Mouse (Mus musculus): ENCODE data around the gene Mfsd12. TPM values are rescaled to one million over a fixed set of nuclear protein-coding genes. Genes with fewer than 3 reads are reported as not detected.

The Mfsd12 gene
- polyA plus RNA-seq, 1 experiment, result 8.2 TPM

DNA sequence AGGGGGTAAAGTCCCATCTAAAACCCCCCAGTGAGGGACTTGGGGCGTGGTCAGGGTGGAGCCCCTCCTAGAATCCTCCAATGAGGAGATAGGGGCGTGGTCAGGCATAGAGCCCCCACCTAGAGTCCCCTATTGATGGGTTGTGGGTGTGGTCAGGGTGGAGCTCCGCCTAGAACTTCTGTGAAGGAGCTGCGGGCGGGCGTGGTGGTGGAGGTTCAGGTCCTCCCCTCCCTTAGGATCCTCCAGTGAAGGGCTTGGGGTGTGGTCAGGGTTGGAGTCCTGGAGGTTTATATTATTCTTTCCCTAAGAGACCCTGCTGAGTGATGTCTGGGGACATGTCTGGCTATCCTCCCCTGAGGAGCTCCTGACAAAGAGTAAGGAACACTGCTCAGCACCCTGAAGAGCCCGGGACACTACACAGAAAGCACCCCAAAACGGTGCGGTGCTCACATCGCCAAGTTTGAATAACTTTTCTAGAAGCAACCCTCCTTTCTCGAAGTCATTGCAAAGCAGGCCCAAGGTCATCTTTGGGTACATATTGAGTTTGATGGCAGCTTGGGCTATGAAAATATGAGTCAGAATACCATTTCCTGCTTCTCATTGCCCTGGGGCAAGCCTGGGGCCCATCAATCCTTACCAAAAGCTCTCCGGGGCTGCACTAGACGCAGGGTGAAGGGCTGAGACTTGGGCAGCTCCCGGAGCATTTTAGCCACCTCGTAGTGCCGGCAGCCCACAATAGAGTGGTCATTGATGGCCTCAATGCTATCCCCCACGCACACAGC is 16.5 kb upstream of the Mfsd12 start:
- H3K36me3 ChIP-seq (ENCODE audit: control insufficient read depth, insufficient read depth), result peaks cover 1% of the 10 kb centered on the region
- H3K27me3 ChIP-seq (ENCODE audit: control insufficient read depth, insufficient read depth, insufficient read length), result peaks cover 11% of the 10 kb centered on the region
- no peaks in the 10 kb centered on the region for H3K79me3 ChIP-seq (ENCODE audit: low read depth)
- no peak overlapping the region for H3K4me3 ChIP-seq (ENCODE audit: insufficient read depth, poor library complexity, severe bottlenecking)
- TF ChIP-seq MYOG (IDR thresholded peaks at IDR 0.05; ENCODE audit: control insufficient read depth, extremely low read depth, insufficient read length), result no peak
- TF ChIP-seq CTCF (IDR thresholded peaks at IDR 0.05; ENCODE audit: control insufficient read depth, insufficient read depth, insufficient read length), result no peak
- no peak for TF ChIP-seq FOSL1 (IDR thresholded peaks at IDR 0.05; ENCODE audit: insufficient read depth, low read length, poor library complexity, severe bottlenecking)
- no peak overlapping the region for H3ac ChIP-seq (ENCODE audit: control insufficient read depth, insufficient read length, low read depth)
- H3K79me2 ChIP-seq (ENCODE audit: control insufficient read depth, insufficient read depth), result no peaks in the 10 kb centered on the region

DNA sequence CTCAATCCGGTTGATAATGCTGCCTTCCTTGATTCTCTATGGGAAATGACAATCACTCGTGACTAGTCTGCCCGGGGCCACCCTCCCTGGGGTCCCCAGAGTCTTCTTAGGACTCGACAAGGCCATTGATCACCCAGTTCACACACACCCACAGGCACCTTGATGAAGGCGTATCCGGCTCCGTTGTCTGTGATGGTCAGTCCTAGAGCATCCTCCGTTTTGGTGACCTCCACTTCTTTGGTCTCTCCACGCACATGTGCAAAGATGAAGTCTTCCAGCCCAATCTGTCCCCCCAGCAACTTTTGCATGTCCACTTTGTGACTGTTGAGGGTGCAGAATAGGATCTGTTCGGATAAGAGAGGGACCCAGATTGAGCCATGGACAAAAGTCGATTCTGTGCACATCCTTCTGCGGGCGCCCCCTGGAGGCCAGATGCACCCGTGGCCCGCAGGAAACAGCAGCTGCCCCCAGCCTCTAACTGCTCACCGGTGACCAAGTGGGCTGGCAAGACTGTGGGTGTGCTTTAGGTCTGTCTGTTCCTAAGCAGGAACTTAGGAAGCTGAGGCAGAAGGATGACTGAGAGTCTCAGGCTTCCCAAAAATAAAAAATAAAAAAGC is 15.8 kb upstream of the Mfsd12 start:
- Histone ChIP-seq H3K79me2 (ENCODE audit: control insufficient read depth, insufficient read depth) (no peaks in the 10 kb centered on the region), H3K4me3 (ENCODE audit: insufficient read depth, poor library complexity, severe bottlenecking) (no peak overlapping the region), H3K79me3 (ENCODE audit: low read depth) (no peaks in the 10 kb centered on the region), H3K36me3 (ENCODE audit: control insufficient read depth, insufficient read depth) (peaks cover 5% of the 10 kb centered on the region), H3ac (ENCODE audit: control insufficient read depth, insufficient read length, low read depth) (no peak overlapping the region), H3K27me3 (ENCODE audit: control insufficient read depth, insufficient read depth, insufficient read length) (peaks cover 11% of the 10 kb centered on the region)
- TF ChIP-seq USF1 (IDR thresholded peaks at IDR 0.05; ENCODE audit: low read depth), result no peak
- no peak for TF ChIP-seq FOSL1 (IDR thresholded peaks at IDR 0.05; ENCODE audit: insufficient read depth, low read length, poor library complexity, severe bottlenecking)
- TF ChIP-seq MYOG (IDR thresholded peaks at IDR 0.05; ENCODE audit: control insufficient read depth, extremely low read depth, insufficient read length), result no peak
- no peak for TF ChIP-seq MYOD1 (IDR thresholded peaks at IDR 0.05; ENCODE audit: control insufficient read depth, insufficient read length, low read depth)
- TF ChIP-seq CTCF (IDR thresholded peaks at IDR 0.05; ENCODE audit: control insufficient read depth, insufficient read depth, insufficient read length), result peak; percentile 89
- TF ChIP-seq MAX (IDR thresholded peaks at IDR 0.05), result no peak
- TF ChIP-seq CEBPB (IDR thresholded peaks at IDR 0.05; ENCODE audit: low read depth), result no peak

DNA sequence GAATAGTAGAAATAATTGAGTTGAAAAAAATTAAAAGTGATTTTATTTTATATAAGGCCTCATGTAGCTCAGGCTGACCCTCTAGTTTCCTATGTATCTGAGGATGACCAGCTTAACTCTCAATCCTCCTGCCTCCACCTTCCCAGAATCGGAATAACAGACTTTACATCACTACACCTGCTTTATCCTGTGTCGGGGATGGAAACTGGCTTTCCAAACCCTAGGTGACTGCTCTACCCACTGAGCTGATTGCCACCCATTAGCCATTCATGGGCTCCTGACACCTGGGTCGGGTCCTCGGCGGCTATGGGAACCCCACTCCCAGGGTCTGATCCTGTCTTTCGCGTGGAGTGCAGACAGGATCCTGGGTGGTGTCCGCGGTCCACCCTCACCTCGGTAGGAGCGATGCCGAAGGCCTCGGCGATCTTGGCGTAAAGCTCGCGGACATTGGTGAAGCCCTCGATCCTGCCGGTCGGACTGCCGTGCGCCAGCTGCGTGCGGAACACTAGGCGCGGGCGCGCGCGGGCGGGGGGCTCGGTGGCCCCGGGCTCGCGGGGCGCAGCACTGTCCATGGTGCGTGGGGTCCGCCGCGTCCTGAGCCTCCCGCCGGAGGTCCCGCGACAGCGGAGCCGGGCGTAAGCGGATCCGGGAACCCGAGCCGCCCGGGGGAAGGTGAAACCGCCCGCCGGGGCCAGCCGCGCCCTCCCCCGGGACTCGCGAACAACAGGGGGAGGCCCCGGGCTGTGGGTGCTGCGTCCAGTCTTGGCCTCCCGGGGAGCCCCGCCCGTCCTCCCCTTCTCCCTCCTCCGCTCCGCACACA is 14.4 kb upstream of the Mfsd12 start, which contains the start of gene Gipc3:
Gene Gipc3, minus strand, starts transcription at position 581 of the 820 bp plus-strand sequence.
- Histone ChIP-seq H3K79me2 (ENCODE audit: control insufficient read depth, insufficient read depth) (no peaks in the 10 kb centered on the region), H3K36me3 (ENCODE audit: control insufficient read depth, insufficient read depth) (peaks cover 12% of the 10 kb centered on the region), H3K4me3 (ENCODE audit: insufficient read depth, poor library complexity, severe bottlenecking) (no peak within 1 kb of the TSS), H3K27me3 (ENCODE audit: control insufficient read depth, insufficient read depth, insufficient read length) (peaks cover 11% of the 10 kb centered on the region), H3ac (ENCODE audit: control insufficient read depth, insufficient read length, low read depth) (peak within 1 kb of the TSS; percentile 53), H3K79me3 (ENCODE audit: low read depth) (no peaks in the 10 kb centered on the region)
- no peak for TF ChIP-seq MYOD1 (IDR thresholded peaks at IDR 0.05; ENCODE audit: control insufficient read depth, insufficient read length, low read depth)
- TF ChIP-seq CEBPB (IDR thresholded peaks at IDR 0.05; ENCODE audit: low read depth), result no peak
- no peak for TF ChIP-seq MAX (IDR thresholded peaks at IDR 0.05)
- TF ChIP-seq MYOG (IDR thresholded peaks at IDR 0.05; ENCODE audit: control insufficient read depth, extremely low read depth, insufficient read length), result no peak
- no peak for TF ChIP-seq USF1 (IDR thresholded peaks at IDR 0.05; ENCODE audit: low read depth)
- TF ChIP-seq FOSL1 (IDR thresholded peaks at IDR 0.05; ENCODE audit: insufficient read depth, low read length, poor library complexity, severe bottlenecking), result no peak
- TF ChIP-seq CTCF (IDR thresholded peaks at IDR 0.05; ENCODE audit: control insufficient read depth, insufficient read depth, insufficient read length), result no peak

DNA sequence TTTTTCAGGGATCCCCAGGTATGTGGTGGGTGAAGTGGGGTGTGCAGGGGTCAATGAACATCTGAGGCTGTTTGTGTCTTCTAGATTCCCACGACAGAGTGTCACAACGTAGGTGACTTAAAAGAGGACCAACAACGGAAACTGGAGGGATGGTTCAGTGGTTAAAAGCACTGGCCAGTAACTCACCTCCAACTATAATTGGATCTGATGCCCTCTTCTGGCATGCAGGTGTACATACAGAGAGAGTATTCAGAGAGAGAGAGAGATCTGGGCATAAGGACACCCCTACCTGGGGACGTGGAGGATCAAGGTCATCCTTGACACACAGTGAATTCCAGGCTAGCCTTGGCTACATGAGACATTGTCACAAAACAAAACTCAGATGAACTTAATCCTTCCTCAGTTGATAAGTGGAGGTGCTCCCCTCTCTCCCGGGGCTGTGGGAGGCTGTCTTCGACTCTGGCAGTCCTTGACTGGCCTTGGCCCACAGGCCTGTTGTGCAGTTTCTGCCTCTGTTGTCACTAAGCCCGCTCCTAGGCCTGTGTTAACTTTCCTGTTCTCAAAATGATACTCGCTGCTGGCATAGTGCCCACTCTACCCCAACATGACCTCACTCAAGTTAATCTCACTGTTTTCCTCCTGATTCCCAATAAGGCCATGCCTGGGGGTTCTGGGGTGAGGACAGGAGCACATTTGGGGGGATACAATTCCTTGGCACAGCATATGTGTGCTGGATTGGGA is 12.7 kb upstream of the Mfsd12 start:
- Histone ChIP-seq H3K79me3 (ENCODE audit: low read depth) (peaks cover under 1% of the 10 kb centered on the region), H3K79me2 (ENCODE audit: control insufficient read depth, insufficient read depth) (peaks cover 9% of the 10 kb centered on the region), H3K36me3 (ENCODE audit: control insufficient read depth, insufficient read depth) (peaks cover 21% of the 10 kb centered on the region), H3K27me3 (ENCODE audit: control insufficient read depth, insufficient read depth, insufficient read length) (peaks cover 11% of the 10 kb centered on the region), H3K4me3 (ENCODE audit: insufficient read depth, poor library complexity, severe bottlenecking) (no peak overlapping the region), H3ac (ENCODE audit: control insufficient read depth, insufficient read length, low read depth) (no peak overlapping the region)
- TF ChIP-seq CEBPB (IDR thresholded peaks at IDR 0.05; ENCODE audit: low read depth) (no peak), FOSL1 (IDR thresholded peaks at IDR 0.05; ENCODE audit: insufficient read depth, low read length, poor library complexity, severe bottlenecking) (no peak), USF1 (IDR thresholded peaks at IDR 0.05; ENCODE audit: low read depth) (no peak), MYOG (IDR thresholded peaks at IDR 0.05; ENCODE audit: control insufficient read depth, extremely low read depth, insufficient read length) (no peak), CTCF (IDR thresholded peaks at IDR 0.05; ENCODE audit: control insufficient read depth, insufficient read depth, insufficient read length) (no peak), MYOD1 (IDR thresholded peaks at IDR 0.05; ENCODE audit: control insufficient read depth, insufficient read length, low read depth) (no peak), MAX (IDR thresholded peaks at IDR 0.05) (no peak)

DNA sequence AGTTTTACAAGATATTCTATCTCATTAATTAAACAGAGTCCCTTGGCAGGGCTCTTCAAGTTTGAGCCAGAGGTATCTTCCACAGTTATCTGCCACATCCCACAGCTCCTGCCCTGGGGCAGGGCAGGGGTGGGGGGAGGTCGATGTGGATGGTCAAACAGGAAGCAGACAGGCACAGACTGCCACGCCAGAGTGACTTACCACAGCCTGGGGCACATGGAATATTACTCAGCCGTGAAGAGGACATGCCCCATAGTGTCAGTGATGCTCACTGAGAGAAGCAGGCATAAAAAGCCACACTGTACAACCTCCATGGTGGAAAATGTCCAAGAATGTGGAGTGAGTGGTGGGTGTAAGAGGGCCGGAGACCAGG is 12.1 kb upstream of the Mfsd12 start:
- TF ChIP-seq MYOD1 (IDR thresholded peaks at IDR 0.05; ENCODE audit: control insufficient read depth, insufficient read length, low read depth), result no peak
- TF ChIP-seq FOSL1 (IDR thresholded peaks at IDR 0.05; ENCODE audit: insufficient read depth, low read length, poor library complexity, severe bottlenecking), result no peak
- TF ChIP-seq USF1 (IDR thresholded peaks at IDR 0.05; ENCODE audit: low read depth), result no peak
- TF ChIP-seq CEBPB (IDR thresholded peaks at IDR 0.05; ENCODE audit: low read depth), result no peak
- no peak for TF ChIP-seq CTCF (IDR thresholded peaks at IDR 0.05; ENCODE audit: control insufficient read depth, insufficient read depth, insufficient read length)
- no peak for TF ChIP-seq MAX (IDR thresholded peaks at IDR 0.05)
- TF ChIP-seq MYOG (IDR thresholded peaks at IDR 0.05; ENCODE audit: control insufficient read depth, extremely low read depth, insufficient read length), result no peak
- H3K79me2 ChIP-seq (ENCODE audit: control insufficient read depth, insufficient read depth), result peaks cover 14% of the 10 kb centered on the region
- peaks cover 11% of the 10 kb centered on the region for H3K27me3 ChIP-seq (ENCODE audit: control insufficient read depth, insufficient read depth, insufficient read length)
- H3ac ChIP-seq (ENCODE audit: control insufficient read depth, insufficient read length, low read depth), result no peak overlapping the region
- H3K36me3 ChIP-seq (ENCODE audit: control insufficient read depth, insufficient read depth), result peaks cover 21% of the 10 kb centered on the region
- no peak overlapping the region for H3K4me3 ChIP-seq (ENCODE audit: insufficient read depth, poor library complexity, severe bottlenecking)
- peaks cover 5% of the 10 kb centered on the region for H3K79me3 ChIP-seq (ENCODE audit: low read depth)

Data from C2C12 (cell line).